Mouse (Mus musculus): ENCODE data around the gene Bend6.
A peak's percentile ranks its signal among the peaks of the same experiment; 100 is the strongest.

Bend6 gene

GRCm38 (mm10) chr1:33907421-33908190 lies at the start of gene Bend6:
Gene Bend6 (minus strand): TSS chr1:33907816.
- DNase-seq = no peak

- no peak for DNase-seq
These were observed 48.0 kb upstream of the Bend6 start for GRCm38 (mm10) chr1:33955626-33956025.

GRCm38 (mm10) chr1:33948511-33948910 lies 40.9 kb upstream of the Bend6 start:
- DNase-seq = no peak

- DNase-seq = no peak
These were observed 40.2 kb upstream of the Bend6 start for GRCm38 (mm10) chr1:33947838-33948237.

GRCm38 (mm10) chr1:33946601-33947395 lies 39.2 kb upstream of the Bend6 start:
- DNase-seq = no peak

GRCm38 (mm10) chr1:33945756-33946155 lies 38.1 kb upstream of the Bend6 start:
- no peak for DNase-seq

GRCm38 (mm10) chr1:33944977-33945750 lies 37.5 kb upstream of the Bend6 start:
- DNase-seq = peak; percentile 15

- DNase-seq = no peak
These were observed 36.3 kb upstream of the Bend6 start for GRCm38 (mm10) chr1:33943943-33944342.

GRCm38 (mm10) chr1:33942638-33943037 lies 35.0 kb upstream of the Bend6 start:
- no peak for DNase-seq

- DNase-seq = no peak
These were observed 32.8 kb upstream of the Bend6 start for GRCm38 (mm10) chr1:33940364-33940928.

GRCm38 (mm10) chr1:33939828-33940227 lies 32.2 kb upstream of the Bend6 start:
- DNase-seq = no peak

- no peak for DNase-seq
These were observed 28.3 kb upstream of the Bend6 start for GRCm38 (mm10) chr1:33935946-33936345.

GRCm38 (mm10) chr1:33932845-33933499 lies 25.4 kb upstream of the Bend6 start:
- DNase-seq = no peak

GRCm38 (mm10) chr1:33932196-33932595 lies 24.6 kb upstream of the Bend6 start:
- no peak for DNase-seq

- no peak for DNase-seq
These were observed 24.2 kb upstream of the Bend6 start for GRCm38 (mm10) chr1:33931791-33932190.

- DNase-seq = no peak
These were observed 19.9 kb upstream of the Bend6 start for GRCm38 (mm10) chr1:33927466-33927865.

GRCm38 (mm10) chr1:33925283-33925682 lies 17.7 kb upstream of the Bend6 start:
- no peak for DNase-seq

GRCm38 (mm10) chr1:33922975-33923374 lies 15.4 kb upstream of the Bend6 start:
- no peak for DNase-seq

- DNase-seq = no peak
These were observed 8.9 kb upstream of the Bend6 start for GRCm38 (mm10) chr1:33916554-33916953.

GRCm38 (mm10) chr1:33911589-33911988 lies 4.0 kb upstream of the Bend6 start:
- no peak for DNase-seq

GRCm38 (mm10) chr1:33908191-33908962 lies 761 bp upstream of the Bend6 start, which contains the start of gene Dst:
Gene Dst (plus strand): TSS chr1:33908225.
- DNase-seq = no peak

GRCm38 (mm10) chr1:33906927-33907326 lies 689 bp downstream of the Bend6 start:
- no peak for DNase-seq

Data from kidney, adult 11 months (tissue).